Mouse (Mus musculus): ENCODE results near the gene Fryl.
"Not testable (repeated sequence)": the region's sequence is repeated elsewhere in the genome, so short reads cannot be mapped to it uniquely, and the experiment has no call there.

The Fryl gene

DNA sequence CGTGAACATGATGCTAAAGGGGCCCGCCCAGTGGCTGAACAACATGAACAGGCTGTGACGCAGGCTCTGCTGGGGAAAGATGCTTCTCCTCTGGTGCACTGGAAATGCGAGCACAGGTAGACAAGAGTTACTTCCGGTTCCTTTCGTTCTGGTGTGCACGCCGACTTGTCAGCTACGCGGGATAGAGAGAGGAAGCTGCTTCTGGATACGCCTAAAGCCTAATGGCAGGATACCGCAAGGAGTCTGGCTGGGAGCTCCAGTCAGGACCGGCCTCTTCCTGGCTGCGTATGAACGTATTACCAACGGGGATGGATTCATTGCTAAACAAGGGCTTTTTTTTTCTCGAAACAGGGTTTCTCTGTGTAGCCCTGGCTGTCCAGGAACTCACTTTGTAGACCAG lies 167.3 kb downstream of the Fryl start:
- DNase-seq, result no peak

DNA sequence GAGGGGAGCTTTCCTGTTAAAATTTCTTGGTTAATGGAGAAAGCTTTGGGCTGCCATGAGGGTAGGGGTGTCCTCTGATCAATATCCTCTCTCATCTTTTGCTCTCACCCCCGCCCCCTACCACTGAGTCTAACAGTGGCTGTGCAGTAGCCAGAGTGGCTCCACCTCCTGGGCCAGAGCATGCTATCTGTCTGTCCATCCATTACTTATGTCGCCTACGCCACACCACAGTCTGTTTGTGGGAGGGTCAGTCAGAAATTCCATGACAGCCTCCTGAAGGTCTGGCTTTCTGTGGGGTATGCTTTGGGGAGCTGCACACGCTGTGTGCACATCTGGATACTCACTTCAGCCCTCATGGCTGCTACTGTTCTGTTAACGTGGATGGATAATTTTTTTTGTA lies 174.9 kb downstream of the Fryl start:
- DNase-seq, result no peak

DNA sequence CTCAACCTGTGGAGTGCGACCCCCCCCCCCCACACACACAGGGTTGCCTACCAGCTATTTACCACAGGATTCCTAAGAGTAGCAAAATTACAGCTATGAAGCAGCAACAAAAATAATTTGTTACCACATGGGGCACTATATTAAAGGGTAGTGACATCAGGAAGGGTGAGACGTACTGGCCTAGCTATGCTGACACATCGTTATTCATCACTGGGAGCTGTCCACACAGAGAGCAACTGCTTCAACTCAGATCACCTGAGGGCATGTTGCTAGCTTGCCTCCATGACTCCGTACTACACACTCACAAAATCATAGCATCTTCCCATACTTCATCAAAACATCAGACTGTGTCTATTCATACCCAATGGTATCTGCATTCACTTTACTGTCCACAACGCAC lies 176.6 kb downstream of the Fryl start:
- DNase-seq, result no peak

DNA sequence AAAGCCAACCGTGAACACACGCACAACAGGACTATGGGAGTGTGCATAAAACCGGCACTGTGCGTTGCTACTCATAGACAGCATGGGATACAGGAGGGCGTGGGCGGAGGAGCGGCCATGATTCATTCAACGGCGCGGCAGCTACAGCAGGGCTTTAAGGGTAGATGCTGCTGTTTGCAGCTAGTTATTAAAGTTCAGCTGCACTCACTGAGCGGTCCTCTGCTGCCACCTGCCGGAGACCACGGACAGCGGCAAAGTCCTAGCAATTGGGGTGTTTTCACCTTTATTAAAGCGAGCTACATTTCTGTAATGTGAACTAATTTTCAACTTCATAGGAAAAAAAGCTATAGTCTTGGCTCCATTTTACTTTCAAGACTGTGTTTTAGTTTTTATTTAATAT lies 185.1 kb downstream of the Fryl start:
- peak; percentile 53 for DNase-seq

DNA sequence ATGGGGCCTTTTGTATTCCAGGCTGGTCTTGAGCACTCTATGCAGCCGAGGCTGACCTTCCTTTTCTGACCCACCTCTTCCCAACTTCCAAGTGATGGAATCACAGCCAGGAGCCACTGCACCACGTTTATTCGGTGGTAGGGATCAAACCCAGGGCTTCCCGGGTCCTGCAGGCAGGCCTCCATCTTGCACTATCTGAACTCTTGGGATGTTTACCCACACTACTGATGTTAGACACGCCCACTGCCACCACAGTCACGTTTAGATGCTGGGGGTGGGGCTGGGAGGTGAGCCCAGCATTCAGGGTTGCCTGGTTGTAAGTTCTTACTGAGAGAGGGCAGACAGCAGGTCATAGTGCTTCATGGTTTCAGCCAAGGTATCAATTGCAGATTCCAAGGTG lies 189.5 kb downstream of the Fryl start:
- DNase-seq, result no peak

DNA sequence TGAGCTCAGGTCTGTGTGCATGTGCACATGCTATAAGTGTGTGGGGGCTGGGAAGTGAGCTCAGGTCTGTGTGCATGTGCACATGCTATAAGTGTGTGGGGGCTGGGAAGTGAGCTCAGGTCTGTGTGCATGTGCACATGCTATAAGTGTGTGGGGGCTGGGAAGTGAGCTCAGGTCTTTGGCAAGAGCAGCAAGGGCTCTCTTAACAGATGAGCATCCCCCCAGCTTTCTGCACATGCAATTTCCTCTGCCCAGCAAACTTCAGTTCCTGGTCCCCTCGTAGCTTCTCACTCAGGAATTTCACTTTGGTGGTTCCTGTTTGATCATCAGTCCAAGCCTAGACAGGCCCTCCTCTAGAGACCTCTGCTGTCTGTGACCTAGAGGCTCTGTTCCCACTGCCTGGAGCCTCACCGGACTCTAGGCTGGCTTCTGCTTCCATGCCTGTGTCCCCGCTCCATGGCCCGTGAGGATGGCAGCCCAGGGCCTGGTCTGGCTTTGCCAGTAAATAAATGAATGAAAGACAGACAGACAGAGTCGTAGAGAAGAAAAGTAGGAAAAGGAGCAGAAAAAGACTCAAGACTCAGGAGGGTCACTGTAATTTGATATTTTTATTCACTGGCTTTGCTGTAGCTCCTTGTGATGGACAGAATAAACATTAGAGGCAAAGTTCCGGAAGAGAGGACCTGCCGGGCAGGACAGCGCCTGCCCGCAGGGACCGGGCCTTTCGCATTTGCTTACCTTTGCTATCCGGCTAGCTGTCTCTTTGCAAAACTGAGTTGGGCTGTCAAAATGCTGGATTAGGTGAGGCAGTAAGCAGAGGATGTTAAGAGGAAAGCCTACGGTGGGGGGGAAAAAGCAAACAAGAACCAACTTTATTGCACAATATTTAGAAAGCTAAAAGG lies 192.4 kb downstream of the Fryl start:
- no peak for DNase-seq

DNA sequence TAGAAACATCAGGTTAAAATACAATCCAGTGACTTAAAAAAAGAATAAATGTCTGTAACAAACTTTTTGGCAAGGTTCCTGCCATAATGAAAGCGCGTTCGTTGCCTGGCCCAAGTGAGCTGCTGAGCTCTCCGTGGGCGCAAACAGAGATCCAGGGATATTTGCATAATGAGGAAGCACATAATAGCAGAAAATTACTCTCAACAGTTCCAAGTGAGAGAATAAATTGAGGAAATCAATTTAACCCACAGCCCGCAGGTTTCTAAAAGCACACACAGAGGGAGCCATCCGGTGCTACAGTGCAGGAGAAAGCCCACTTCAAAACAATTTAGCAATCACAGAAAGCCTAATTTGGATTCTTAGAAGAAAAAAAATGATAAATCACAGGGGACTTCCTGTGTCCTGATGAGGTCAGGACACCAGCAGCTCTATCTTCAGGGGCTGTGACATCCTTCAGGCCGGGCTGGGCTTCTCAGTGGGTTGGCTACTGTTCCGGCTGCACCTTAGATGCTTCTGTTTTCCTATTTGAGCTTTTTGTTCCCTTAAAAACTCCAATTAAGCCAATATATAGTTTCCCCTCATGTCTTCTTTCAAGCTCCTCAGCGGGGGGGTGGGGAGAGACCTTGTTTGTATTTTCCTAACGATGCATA lies 194.8 kb downstream of the Fryl start:
- no peak for DNase-seq

DNA sequence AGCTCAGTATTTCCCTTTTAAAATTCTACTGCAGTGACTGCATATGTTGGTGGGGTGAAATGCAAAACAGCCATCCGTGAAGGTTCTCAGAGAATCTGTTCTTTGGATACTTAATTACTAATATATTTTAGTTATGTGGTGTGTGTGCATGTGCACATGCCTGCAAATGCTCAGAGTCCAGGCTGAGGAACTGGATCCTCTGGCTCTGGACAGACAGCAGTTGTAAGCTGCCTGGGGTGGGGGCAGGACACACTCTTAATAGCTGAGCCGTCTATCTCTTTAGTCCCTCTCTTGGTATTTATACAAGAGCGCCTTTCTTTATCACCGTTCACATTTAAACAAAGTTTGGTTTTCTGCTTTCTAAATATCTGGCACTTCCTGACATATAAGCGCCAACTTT lies 199.5 kb downstream of the Fryl start:
- DNase-seq, result no peak

DNA sequence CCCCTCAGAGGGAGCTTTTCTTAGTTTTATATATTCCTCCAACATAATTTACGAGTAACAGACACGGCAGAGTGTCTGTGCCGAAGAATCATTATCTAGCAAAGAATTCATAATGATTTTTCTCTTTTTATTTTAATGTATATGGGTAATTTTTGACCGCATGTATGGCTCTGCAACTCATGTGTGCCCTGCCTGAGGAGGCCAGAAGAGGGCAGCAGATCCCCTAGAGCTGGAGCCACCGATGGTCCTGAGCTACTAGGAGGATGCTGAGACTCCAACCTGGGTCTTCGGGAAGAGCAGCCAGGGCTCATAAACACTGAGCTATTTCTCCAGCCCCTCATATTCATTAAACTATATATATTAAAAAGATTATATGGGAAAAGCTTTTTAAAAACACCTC lies 200.0 kb downstream of the Fryl start:
- no peak for DNase-seq

DNA sequence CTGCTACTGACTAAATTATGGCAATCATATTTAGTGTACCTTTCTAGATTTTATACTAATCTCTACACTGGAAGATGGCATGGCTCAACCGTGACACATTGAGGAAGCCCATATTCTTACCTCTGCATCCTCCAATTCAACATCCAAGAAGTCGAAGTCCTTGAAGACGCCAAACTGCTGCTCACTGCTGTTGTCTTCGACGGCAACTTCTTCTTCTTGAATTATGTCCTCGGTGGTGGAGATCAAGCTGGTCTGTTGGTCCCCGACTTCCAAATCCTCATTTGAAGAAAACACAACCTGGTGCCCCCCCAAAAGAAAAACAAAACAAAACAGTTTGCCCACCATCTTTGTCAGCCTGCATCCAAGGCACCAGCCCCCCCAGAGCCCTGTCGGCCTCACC lies 202.5 kb downstream of the Fryl start:
- no peak for DNase-seq

DNA sequence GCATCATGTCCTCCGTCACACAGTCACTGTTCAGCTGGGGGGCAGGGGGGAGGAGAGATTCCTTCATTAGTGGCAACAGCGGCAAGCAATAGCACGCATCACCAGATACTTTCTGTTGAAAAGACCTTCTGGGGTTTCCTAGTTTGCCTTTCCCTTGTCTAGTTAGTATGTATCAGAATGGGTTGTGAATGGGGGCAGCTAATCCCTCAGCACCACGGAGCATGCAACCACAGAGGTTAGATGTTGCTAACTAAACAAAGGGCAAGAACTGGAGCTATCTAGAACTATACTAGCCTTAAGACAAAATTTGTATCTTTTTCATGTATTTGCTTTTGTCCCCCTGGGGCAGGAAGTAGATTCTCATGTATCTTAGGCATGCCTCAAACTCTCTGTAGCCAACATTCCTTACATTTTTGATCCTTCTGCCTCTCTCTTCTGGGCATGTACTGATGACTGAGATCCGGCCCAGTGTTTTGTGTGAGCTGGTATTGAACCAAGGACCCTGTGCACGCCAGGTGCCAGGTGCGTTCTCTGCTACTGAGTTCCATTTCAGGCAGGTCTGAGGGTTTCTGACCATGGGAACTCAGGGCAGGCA lies 208.7 kb downstream of the Fryl start:
- no peak for DNase-seq

DNA sequence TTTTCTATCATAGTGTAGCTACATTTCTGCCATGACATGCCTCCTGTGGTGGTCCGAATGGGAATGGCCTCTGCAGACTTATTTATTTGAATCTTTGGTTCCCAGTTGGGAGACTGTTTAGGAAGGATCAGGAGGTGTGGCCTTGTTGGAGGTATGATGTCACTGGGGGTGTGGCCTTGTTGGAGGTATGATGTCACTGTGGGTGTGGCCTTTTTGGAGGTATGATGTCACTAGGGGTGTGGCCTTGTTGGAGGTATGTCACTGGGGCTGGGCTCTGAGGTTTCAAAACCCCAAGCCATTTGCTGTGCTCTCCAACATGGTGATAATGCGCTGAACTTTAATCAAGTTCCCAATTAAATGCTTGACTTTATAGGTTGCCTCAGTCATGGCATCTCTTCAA lies 212.4 kb downstream of the Fryl start:
- no peak for DNase-seq

DNA sequence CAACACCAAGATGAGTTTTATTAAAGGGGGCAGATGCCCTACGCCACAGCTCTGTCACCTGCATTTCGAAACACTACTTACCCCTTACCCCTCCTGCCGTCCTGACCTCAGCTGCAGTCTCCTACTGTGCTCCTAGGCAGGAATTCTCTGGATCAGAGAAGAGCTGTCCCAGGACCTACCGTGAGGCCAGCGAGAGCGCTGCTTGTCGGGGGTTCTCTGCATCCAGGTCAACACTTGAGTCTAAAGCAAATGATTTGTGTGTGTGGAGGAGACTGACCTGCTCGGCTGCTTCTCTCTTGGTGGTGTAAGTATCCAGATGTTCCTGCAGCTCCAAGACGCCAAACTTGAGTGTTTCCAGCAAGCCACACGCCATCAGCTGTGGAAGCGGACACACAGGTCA lies 223.9 kb downstream of the Fryl start:
- DNase-seq, result no peak

DNA sequence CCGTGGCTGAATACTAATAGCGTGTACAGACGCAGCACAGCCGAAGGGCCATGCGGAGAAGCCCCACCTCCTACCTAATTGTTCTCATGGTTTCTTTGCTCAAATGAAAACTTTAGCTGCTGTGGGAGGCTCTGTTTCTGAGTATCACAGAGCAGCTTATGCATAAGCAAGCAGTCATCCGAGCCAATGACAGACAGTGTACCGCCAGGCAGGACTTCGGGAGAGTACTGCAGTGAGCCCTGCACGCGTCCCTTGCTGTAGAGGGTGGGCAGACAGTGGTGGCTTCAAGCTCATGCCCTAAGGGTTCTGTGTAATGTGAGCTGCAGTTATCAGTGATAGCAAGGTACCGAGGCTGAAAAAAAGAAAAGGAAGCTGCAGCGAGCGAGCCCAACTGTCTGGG lies 227.8 kb downstream of the Fryl start:
- no peak for DNase-seq

DNA sequence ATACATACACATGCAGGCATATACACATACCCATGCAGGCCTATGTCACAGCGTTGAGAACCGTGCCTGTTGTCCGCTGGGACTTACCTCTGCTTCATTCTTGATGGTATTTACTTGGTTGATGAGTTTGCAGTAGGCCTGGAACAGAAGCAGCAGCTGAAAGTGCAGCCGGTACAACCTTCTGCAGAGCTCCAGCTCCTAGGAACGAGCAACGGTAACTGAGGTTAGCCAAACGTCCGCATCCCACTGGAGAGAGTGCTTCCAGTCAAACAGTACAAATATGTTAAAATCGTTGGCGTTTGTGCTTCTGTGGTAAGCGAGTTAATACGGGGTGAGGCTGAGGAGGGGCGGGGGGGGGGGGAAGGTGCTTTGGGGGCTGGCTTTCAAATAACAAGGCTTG lies 232.6 kb downstream of the Fryl start:
- DNase-seq, result no peak

DNA sequence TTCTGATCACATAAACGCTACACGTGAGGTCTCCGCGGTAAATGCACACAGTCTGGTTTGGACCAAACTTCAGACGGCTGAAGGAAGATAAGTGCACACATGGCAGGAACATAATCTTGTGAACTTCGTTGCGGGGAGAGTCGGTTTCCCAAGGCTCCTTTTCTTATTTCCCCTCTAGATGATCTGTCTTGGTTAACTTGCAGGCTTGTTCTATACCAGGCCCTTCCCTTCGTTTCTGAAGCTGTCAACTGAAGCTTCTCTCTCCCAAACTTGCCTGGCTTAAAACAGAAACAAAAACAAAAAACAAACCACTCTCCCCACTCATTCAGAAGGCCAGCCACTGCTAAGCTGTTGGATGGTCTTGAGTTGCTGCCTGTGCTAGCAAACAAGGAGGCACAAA lies 241.7 kb downstream of the Fryl start:
- DNase-seq, result no peak

DNA sequence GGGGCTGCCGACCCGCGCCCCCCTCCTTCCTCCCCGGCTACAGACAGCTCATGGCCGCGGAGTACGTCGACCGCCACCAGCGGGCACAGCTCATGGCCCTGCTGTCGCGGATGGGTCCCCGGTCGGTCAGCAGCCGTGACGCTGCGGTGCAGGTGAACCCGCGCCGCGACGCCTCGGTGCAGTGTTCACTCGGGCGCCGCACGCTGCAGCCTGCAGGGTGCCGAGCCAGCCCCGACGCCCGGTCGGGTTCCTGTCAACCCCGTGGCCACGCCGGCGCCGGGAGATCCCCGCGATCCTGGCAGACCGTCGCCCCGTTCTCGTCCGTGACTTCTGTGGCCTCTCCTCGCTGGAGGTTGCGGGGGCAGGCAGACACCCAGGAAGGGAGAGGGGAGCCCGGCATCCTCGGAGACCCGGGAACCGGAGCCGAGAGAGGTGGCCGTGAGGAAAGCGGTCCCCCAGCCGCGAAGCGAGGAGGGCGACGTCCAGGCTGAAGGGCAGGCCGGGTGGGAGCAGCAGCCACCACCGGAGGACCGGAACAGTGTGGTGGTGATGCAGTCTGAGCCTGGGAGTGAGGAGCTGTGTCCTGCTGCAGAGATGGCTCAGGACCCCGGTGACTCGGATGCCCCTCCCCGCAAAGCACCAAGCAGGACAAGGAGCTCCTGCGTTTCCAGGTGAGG lies 242.7 kb downstream of the Fryl start:
- DNase-seq, result not testable (repeated sequence)

DNA sequence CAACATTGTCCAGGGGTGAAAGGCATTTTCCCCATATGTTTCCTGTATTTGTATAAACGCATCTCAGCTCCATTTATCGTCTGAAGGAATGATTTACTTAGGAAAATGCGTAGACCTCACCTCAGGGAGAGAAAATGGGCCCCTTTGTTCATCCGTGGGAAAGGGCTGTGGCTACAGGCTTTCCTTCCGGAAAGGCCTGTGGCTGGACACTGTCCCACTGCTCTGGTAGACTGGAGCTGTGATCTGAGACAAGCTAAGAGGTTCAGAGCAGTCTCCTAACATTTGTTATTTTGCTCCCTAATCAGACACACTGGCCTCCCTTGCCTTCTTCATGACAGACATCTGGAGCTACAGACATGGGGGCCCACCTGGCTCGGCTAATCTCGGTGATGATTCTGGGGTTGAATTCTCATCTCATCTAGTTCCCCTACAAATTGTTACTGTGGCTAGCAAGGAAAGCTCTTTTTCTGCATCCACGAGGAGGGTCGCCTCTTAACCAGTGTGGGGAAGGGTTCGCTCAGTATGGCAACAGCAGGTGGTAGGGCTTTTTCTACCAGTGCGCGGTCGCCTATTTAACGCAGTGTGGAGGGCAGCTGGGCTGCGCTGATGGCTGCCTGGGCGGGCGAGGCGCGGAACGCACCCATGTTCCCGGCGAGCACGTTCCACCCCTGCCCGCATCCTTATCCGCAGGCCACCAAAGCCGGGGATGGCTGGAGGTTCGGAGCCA lies 243.4 kb downstream of the Fryl start:
- DNase-seq, result not testable (repeated sequence)

DNA sequence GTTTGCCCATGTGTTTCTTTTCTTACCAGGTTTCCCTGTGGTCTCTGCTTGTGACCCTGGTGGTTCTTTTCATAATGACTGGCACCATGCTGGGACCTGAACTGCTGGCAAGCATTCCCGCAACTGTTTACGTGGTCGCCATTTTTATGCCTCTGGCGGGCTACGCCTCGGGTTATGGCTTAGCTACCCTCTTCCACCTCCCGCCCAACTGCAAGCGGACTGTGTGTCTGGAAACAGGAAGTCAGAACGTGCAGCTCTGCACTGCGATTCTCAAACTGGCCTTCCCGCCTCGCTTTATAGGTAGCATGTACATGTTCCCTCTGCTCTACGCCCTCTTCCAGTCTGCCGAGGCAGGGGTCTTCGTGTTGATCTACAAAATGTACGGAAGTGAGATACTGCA lies 244.6 kb downstream of the Fryl start:
- DNase-seq, result not testable (repeated sequence)

DNA sequence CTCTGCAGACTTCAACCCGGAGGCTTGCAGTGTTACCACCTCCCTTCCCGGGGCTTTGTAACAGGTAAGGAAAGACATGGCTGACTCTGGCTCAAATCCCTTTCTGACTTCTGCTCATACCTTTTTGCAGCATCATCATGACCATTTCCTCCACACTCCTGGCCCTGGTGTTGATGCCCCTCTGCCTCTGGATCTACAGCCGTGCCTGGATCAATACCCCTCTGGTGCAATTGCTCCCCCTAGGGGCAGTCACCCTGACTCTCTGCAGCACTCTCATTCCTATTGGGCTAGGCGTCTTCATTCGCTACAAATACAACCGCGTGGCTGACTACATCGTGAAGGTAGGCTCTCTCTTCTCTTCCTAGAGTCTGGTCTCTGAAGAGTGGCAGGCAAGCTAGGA lies 248.2 kb downstream of the Fryl start:
- DNase-seq, result not testable (repeated sequence)

DNA sequence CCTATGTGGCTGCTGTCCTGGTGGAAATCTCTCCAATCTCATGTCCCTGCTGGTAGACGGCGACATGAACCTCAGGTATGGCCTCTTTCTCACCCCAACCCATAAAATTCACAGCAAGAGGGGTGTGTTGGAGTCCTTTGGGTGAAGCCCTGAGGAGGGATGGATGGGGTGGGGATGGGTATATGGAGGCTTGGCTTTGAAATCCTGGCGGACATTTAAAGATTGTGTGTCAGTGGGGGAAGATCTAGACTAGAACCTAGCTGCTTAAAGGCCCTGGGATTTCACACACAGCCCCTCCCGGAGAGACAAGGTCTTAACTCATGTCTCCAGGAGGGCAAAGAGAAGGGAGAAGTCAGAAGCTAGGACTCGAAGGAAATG lies 248.8 kb downstream of the Fryl start:
- DNase-seq, result no peak

DNA sequence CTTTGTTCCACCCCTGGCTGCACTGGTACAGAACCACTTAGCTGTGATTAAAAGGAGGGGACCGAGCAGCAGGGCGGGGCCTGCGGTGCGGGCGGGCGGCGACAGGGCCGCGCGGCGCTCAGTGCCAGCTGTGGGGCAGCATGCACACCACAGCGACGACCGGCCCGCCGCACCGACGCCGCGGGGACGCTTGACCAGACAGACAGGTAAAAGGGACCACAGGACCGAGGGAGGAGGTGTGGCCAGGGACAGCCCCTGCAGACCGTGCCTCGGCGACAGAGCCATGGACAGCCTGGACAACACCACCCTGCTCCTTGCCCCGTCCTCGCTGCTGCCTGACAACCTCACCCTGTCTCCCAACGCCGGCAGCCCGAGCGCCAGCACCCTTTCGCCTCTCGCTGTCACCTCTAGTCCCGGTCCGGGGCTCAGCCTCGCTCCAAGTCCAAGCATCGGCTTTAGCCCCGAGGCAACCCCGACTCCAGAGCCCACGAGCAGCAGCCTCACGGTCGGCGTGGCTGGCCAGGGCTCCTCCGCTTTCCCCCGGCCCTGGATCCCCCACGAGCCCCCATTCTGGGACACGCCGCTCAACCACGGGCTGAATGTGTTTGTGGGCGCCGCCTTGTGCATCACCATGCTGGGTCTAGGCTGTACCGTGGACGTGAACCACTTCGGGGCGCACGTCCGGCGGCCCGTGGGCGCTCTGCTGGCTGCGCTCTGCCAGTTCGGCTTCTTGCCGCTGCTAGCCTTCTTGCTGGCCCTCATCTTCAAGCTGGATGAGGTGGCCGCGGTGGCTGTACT lies 249.4 kb downstream of the Fryl start, which contains the start of gene Slc10a4:
Slc10a4 (plus strand) TSS at position 100 of the 798 bp plus-strand sequence.
- DNase-seq, result no peak
